Mouse (Mus musculus) megakaryocyte, embryonic 14.5 days (primary cell): ENCODE data around the gene Spout1. TPM values are rescaled to one million over a fixed set of nuclear protein-coding genes. Genes with fewer than 3 reads are reported as not detected.
"Not testable (repeated sequence)": the region's sequence is repeated elsewhere in the genome, so short reads cannot be mapped to it uniquely, and the experiment has no call there.

Experiments used
- H3K27me3 ChIP-seq: replicated peaks from 2 replicates; pipeline ENCODE3; 2012; ENCODE audit warnings: inconsistent platforms
- H3K36me3 ChIP-seq: replicated peaks from 2 replicates; pipeline ENCODE3; 2012; ENCODE audit warnings: low read length, inconsistent platforms, mixed read lengths
- H3K4me1 ChIP-seq: 2 replicates; pipeline ENCODE4 v1.6.1; 2012; ENCODE audit warnings: inconsistent platforms
- H3K4me3 ChIP-seq: replicated peaks from 2 replicates; pipeline ENCODE3; 2012; ENCODE audit warnings: moderate library complexity, mild to moderate bottlenecking, inconsistent platforms
- H3K9me3 ChIP-seq: 2 replicates; pipeline ENCODE4 v1.6.1; 2012; ENCODE audit warnings: inconsistent platforms
- FLI1 ChIP-seq: IDR thresholded peaks from 2 replicates; pipeline ENCODE4 v1.6.1; 2012; ENCODE audit warnings: low read length, inconsistent platforms, mixed read lengths
- GATA1 ChIP-seq: IDR thresholded peaks from 3 replicates; pipeline ENCODE4 v1.6.1; 2012; ENCODE audit warnings: mixed read lengths, low read length, inconsistent platforms, borderline replicate concordance
- polyA plus RNA-seq: library from polyadenylated mRNA; stranded (reverse); fragments of >175 nt; gene quantifications from 2 replicates; pipeline ENCODE4 v1.2.3, GENCODE M21; 2012; ENCODE audit warnings: low replicate concordance; ENCODE audit not compliant: insufficient read depth

Gene Spout1
- polyA plus RNA-seq, 1 experiment: 20.8 TPM

DNA sequence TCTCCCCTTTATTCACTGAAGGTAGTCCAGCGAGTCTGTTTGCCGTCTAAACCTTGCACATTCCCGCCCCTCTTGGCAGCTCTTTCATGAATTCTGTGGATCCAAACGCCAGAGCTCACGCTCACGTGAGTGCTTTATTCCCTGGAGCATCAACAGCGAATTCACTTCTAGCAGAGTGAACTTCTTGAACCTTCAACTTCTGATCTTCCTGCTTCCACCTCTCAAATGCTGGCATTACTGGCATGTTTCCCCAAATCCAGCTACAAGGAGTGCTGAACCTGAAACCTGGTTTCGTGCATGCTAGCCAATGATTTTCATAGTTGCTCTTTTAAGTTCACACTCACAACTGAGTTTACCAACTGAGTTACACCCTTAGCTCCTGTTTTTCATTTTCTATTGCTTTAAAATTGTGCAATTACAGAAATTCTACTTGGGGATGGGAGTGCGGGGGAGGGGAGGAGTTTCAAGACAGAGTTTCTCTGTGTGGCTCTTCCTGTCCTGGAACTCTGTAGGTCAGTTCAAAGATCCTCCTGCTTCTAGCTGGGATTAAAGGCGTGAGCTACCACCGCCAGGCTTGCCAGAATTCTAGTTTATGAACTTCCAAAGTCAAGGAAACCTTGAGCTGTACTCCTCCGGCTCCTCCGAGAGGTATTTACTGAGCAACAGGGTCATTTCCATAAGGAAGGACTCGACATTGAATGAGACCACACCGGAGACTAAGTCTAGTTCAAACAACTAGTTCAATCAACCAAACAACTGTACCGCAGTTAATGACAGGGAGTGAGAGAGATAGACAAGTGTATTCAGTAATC, 45.3 kb downstream of the Spout1 start:
- Histone ChIP-seq H3K36me3 (peaks cover 32% of the 10 kb centered on the region), H3K4me3 (peak overlapping the region; percentile 92), H3K9me3 (no peaks in the 10 kb centered on the region), H3K4me1 (peaks cover 56% of the 10 kb centered on the region), H3K27me3 (no peaks in the 10 kb centered on the region)
- TF ChIP-seq GATA1: no peak
- TF ChIP-seq FLI1: no peak

- not testable (repeated sequence) for H3K9me3 ChIP-seq, H3K27me3 ChIP-seq, H3K4me3 ChIP-seq
- Histone ChIP-seq H3K36me3 (peaks cover 15% of the 10 kb centered on the region), H3K4me1 (peaks cover 51% of the 10 kb centered on the region)
Observed at GRCm38 (mm10) chr2:30131240-30131639, 47.0 kb downstream of the Spout1 start.

GRCm38 (mm10) chr2:30130156-30130555, 48.1 kb downstream of the Spout1 start:
- Histone ChIP-seq H3K36me3 (peaks cover 4% of the 10 kb centered on the region), H3K4me1 (peaks cover 51% of the 10 kb centered on the region), H3K4me3 (no peak overlapping the region), H3K9me3 (no peaks in the 10 kb centered on the region), H3K27me3 (no peaks in the 10 kb centered on the region)
- TF ChIP-seq FLI1 (no peak), GATA1 (no peak)

DNA sequence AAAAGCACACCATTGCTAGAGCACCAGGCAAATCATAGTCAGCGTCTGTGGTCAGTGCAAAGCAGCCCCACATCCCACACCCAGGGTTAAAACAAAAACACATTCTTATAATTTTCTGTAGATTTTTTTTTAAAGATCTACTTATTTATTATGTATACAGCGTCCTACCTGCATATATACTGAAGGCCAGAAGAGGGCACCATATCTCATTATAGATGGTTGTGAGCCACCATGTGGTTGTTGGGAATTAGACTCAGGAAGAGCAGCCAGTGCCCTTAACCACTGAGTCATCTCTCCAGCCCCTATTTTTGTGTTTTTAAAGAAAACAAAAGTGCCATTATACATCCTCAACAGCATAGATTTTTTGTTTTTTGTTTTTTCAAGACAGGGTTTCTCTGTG, 49.5 kb downstream of the Spout1 start:
- H3K27me3 ChIP-seq: no peaks in the 10 kb centered on the region
- no peak for TF ChIP-seq GATA1
- no peak for TF ChIP-seq FLI1
- H3K4me3 ChIP-seq: no peak overlapping the region
- H3K4me1 ChIP-seq: peaks cover 50% of the 10 kb centered on the region
- no peaks in the 10 kb centered on the region for H3K36me3 ChIP-seq
- no peaks in the 10 kb centered on the region for H3K9me3 ChIP-seq

GRCm38 (mm10) chr2:30124472-30125274, 53.6 kb downstream of the Spout1 start, which contains the start of gene Zer1:
Zer1 (minus strand) TSS chr2:30124585.
- Histone ChIP-seq H3K9me3 (no peaks in the 10 kb centered on the region), H3K4me3 (peak within 1 kb of the TSS; percentile 99), H3K27me3 (no peaks in the 10 kb centered on the region), H3K36me3 (peaks cover 30% of the 10 kb centered on the region), H3K4me1 (peaks cover 67% of the 10 kb centered on the region)
- TF ChIP-seq FLI1: no peak
- TF ChIP-seq GATA1: no peak

- Histone ChIP-seq H3K9me3 (no peaks in the 10 kb centered on the region), H3K36me3 (peaks cover 33% of the 10 kb centered on the region), H3K27me3 (no peaks in the 10 kb centered on the region), H3K4me3 (peak overlapping the region; percentile 99), H3K4me1 (peaks cover 72% of the 10 kb centered on the region)
- TF ChIP-seq GATA1: no peak
- no peak for TF ChIP-seq FLI1
Observed at GRCm38 (mm10) chr2:30123729-30124471, 54.4 kb downstream of the Spout1 start.

Other genes with a start within 250 kb of the Spout1 start
- 8.3 and 30.4 TPM in 2 replicates for gene Gle1, start 243.0 kb downstream of the Spout1 start, polyA plus RNA-seq
- gene Sptan1, start 212.9 kb downstream of the Spout1 start, polyA plus RNA-seq: 4.4 and 63.0 TPM in 2 replicates
- gene Wdr34, start 129.6 kb downstream of the Spout1 start, polyA plus RNA-seq: 11.7 and 12.4 TPM in 2 replicates
- 207 and 239 TPM in 2 replicates for gene Set, start 121.1 kb downstream of the Spout1 start, polyA plus RNA-seq
- 19.4 and 62.2 TPM in 2 replicates for gene Pkn3, start 100.8 kb downstream of the Spout1 start, polyA plus RNA-seq
- 58.2 and 66.6 TPM in 2 replicates for gene Zdhhc12, start 84.8 kb downstream of the Spout1 start, polyA plus RNA-seq
- gene Zer1, start 53.9 kb downstream of the Spout1 start, polyA plus RNA-seq: 12.2 and 20.0 TPM in 2 replicates
- gene Tbc1d13, start 44.7 kb downstream of the Spout1 start, polyA plus RNA-seq: 18.0 and 28.7 TPM in 2 replicates
- gene Endog, start 7.0 kb downstream of the Spout1 start, polyA plus RNA-seq: 16.4 and 28.0 TPM in 2 replicates
- gene Kyat1, start 27.4 kb upstream of the Spout1 start, polyA plus RNA-seq: 7.7 TPM in 1 of 2 replicates, not detected in the other
- gene Lrrc8a, start 59.3 kb upstream of the Spout1 start, polyA plus RNA-seq: 2.7 and 5.1 TPM in 2 replicates
- gene Gm28035, start 62.1 kb upstream of the Spout1 start, polyA plus RNA-seq: 3.3 and 6.4 TPM in 2 replicates
- gene Phyhd1, start 87.7 kb upstream of the Spout1 start, polyA plus RNA-seq: 6.7 and 11.3 TPM in 2 replicates
- gene Gm28038, start 102.6 kb upstream of the Spout1 start, polyA plus RNA-seq: not detected in 2 replicates
- gene Dolk, start 107.9 kb upstream of the Spout1 start, polyA plus RNA-seq: 1.9 and 7.1 TPM in 2 replicates
- 72.2 and 120 TPM in 2 replicates for gene Nup188, start 107.9 kb upstream of the Spout1 start, polyA plus RNA-seq
- gene Sh3glb2, start 180.9 kb upstream of the Spout1 start, polyA plus RNA-seq: 45.5 and 81.3 TPM in 2 replicates
- 7.8 and 15.0 TPM in 2 replicates for gene Miga2, start 185.8 kb upstream of the Spout1 start, polyA plus RNA-seq
- 24.4 and 42.0 TPM in 2 replicates for gene Dolpp1, start 213.8 kb upstream of the Spout1 start, polyA plus RNA-seq
- gene Crat, start 237.4 kb upstream of the Spout1 start, polyA plus RNA-seq: 55.0 and 64.0 TPM in 2 replicates
- gene Ptpa, start 237.6 kb upstream of the Spout1 start, polyA plus RNA-seq: 473 and 551 TPM in 2 replicates